Mouse (Mus musculus): Measurements from ENCODE around the gene C1rl. TPM values are rescaled to one million over a fixed set of nuclear protein-coding genes. Genes with fewer than 3 reads are reported as not detected.

C1rl gene
- polyA plus RNA-seq (2016; fragmentation: Nextera tagmentation; extraction: Ambion mirVana), result 0.24 and 0.45 TPM in 2 replicates

- Histone ChIP-seq H3K4me2 (replicated peaks) (no peak within 1 kb of the TSS), H3K9me3 (no peaks in the 10 kb centered on the region), H3K27ac (peak within 1 kb of the TSS; percentile 52; the same call in 1 of the 2 replicates), H3K27me3 (no peaks in the 10 kb centered on the region), H3K4me3 (no peak within 1 kb of the TSS), H3K4me1 (0 out of 2 replicates have a peak, but pooled peaks cover 4% of the 10 kb centered on the region), H3K36me3 (no peaks in the 10 kb centered on the region), H3K9ac (no peak within 1 kb of the TSS)
- 31% methylated on average over 4 of the region's 4 CpGs for WGBS
- peak; percentile 83; the same call in 1 of the 2 replicates for ATAC-seq (ENCODE audit: insufficient number of reproducible peaks, insufficient read depth, low FRiP score, low TSS enrichment)
Observed at GRCm38 (mm10) chr6:124492842-124493561, at the start of gene C1rl. Gene C1rl, plus strand, starts transcription at chr6:124493113.

GRCm38 (mm10) chr6:124443338-124443737, 49.6 kb upstream of the C1rl start:
- no peak overlapping the region for H3K9ac ChIP-seq
- no peak overlapping the region for H3K4me2 ChIP-seq (replicated peaks)
- H3K4me1 ChIP-seq, result no peaks in the 10 kb centered on the region
- no peaks in the 10 kb centered on the region for H3K9me3 ChIP-seq
- no peak for ATAC-seq (ENCODE audit: insufficient number of reproducible peaks, insufficient read depth, low FRiP score, low TSS enrichment)
- no peaks in the 10 kb centered on the region for H3K27me3 ChIP-seq
- no peaks in the 10 kb centered on the region for H3K36me3 ChIP-seq
- 86% methylated on average over 2 of the region's 2 CpGs for WGBS
- H3K27ac ChIP-seq, result no peak overlapping the region
- no peak overlapping the region for H3K4me3 ChIP-seq

- no peak for ATAC-seq (ENCODE audit: insufficient number of reproducible peaks, insufficient read depth, low FRiP score, low TSS enrichment)
- no peak overlapping the region for H3K4me3 ChIP-seq
- peaks cover 3% of the 10 kb centered on the region; the same call in 1 of the 2 replicates for H3K36me3 ChIP-seq
- H3K4me2 ChIP-seq (replicated peaks), result no peak overlapping the region
- H3K27me3 ChIP-seq, result no peaks in the 10 kb centered on the region
- 97% methylated on average over 2 of the region's 2 CpGs for WGBS
- H3K4me1 ChIP-seq, result no peaks in the 10 kb centered on the region
- no peak overlapping the region for H3K27ac ChIP-seq
- H3K9ac ChIP-seq, result no peak overlapping the region
- H3K9me3 ChIP-seq, result no peaks in the 10 kb centered on the region
Observed at GRCm38 (mm10) chr6:124446024-124446423, 46.9 kb upstream of the C1rl start.

- Histone ChIP-seq H3K27me3 (no peaks in the 10 kb centered on the region), H3K4me3 (no peak overlapping the region), H3K4me1 (no peaks in the 10 kb centered on the region), H3K9ac (no peak overlapping the region), H3K27ac (no peak overlapping the region), H3K36me3 (peaks cover 3% of the 10 kb centered on the region; the same call in 1 of the 2 replicates), H3K9me3 (no peaks in the 10 kb centered on the region), H3K4me2 (replicated peaks) (no peak overlapping the region)
- WGBS, result 94% methylated on average over 9 of the region's 9 CpGs
- ATAC-seq (ENCODE audit: insufficient number of reproducible peaks, insufficient read depth, low FRiP score, low TSS enrichment), result no peak
Observed at GRCm38 (mm10) chr6:124446459-124446858, 46.5 kb upstream of the C1rl start.

GRCm38 (mm10) chr6:124447356-124447755, 45.6 kb upstream of the C1rl start:
- H3K9ac ChIP-seq, result no peak overlapping the region
- H3K4me1 ChIP-seq, result no peaks in the 10 kb centered on the region
- no peak overlapping the region for H3K4me2 ChIP-seq (replicated peaks)
- H3K9me3 ChIP-seq, result no peaks in the 10 kb centered on the region
- 80% methylated on average over 2 of the region's 2 CpGs for WGBS
- H3K27me3 ChIP-seq, result no peaks in the 10 kb centered on the region
- no peak overlapping the region for H3K27ac ChIP-seq
- no peak overlapping the region for H3K4me3 ChIP-seq
- ATAC-seq (ENCODE audit: insufficient number of reproducible peaks, insufficient read depth, low FRiP score, low TSS enrichment), result no peak
- peaks cover 3% of the 10 kb centered on the region; the same call in 1 of the 2 replicates for H3K36me3 ChIP-seq

- Histone ChIP-seq H3K4me2 (replicated peaks) (no peak overlapping the region), H3K27ac (no peak overlapping the region), H3K4me1 (no peaks in the 10 kb centered on the region), H3K36me3 (peaks cover 3% of the 10 kb centered on the region; the same call in 1 of the 2 replicates), H3K9me3 (no peaks in the 10 kb centered on the region), H3K27me3 (no peaks in the 10 kb centered on the region), H3K4me3 (no peak overlapping the region), H3K9ac (no peak overlapping the region)
- no peak for ATAC-seq (ENCODE audit: insufficient number of reproducible peaks, insufficient read depth, low FRiP score, low TSS enrichment)
- 74% methylated on average over 10 of the region's 10 CpGs for WGBS
Observed at GRCm38 (mm10) chr6:124448186-124448852, 44.6 kb upstream of the C1rl start.

GRCm38 (mm10) chr6:124448959-124449667, 43.8 kb upstream of the C1rl start:
- Histone ChIP-seq H3K4me3 (no peak overlapping the region), H3K9me3 (no peaks in the 10 kb centered on the region), H3K4me1 (no peaks in the 10 kb centered on the region), H3K27ac (no peak overlapping the region), H3K36me3 (peaks cover 3% of the 10 kb centered on the region; the same call in 1 of the 2 replicates), H3K27me3 (no peaks in the 10 kb centered on the region), H3K4me2 (replicated peaks) (no peak overlapping the region), H3K9ac (no peak overlapping the region)
- no peak for ATAC-seq (ENCODE audit: insufficient number of reproducible peaks, insufficient read depth, low FRiP score, low TSS enrichment)
- WGBS, result 92% methylated on average over 16 of the region's 16 CpGs

GRCm38 (mm10) chr6:124449668-124450383, 43.1 kb upstream of the C1rl start:
- H3K4me2 ChIP-seq (replicated peaks), result no peak overlapping the region
- no peak overlapping the region for H3K27ac ChIP-seq
- 81% methylated on average over 18 of the region's 18 CpGs for WGBS
- H3K4me1 ChIP-seq, result no peaks in the 10 kb centered on the region
- no peak overlapping the region for H3K4me3 ChIP-seq
- H3K27me3 ChIP-seq, result no peaks in the 10 kb centered on the region
- no peaks in the 10 kb centered on the region for H3K9me3 ChIP-seq
- H3K9ac ChIP-seq, result no peak overlapping the region
- no peak for ATAC-seq (ENCODE audit: insufficient number of reproducible peaks, insufficient read depth, low FRiP score, low TSS enrichment)
- peaks cover 3% of the 10 kb centered on the region; the same call in 1 of the 2 replicates for H3K36me3 ChIP-seq

- Histone ChIP-seq H3K4me3 (no peak overlapping the region), H3K4me2 (replicated peaks) (no peak overlapping the region), H3K9ac (no peak overlapping the region), H3K9me3 (no peaks in the 10 kb centered on the region), H3K36me3 (peaks cover 3% of the 10 kb centered on the region; the same call in 1 of the 2 replicates), H3K4me1 (no peaks in the 10 kb centered on the region), H3K27ac (no peak overlapping the region), H3K27me3 (no peaks in the 10 kb centered on the region)
- 70% methylated on average over 3 of the region's 3 CpGs for WGBS
- ATAC-seq (ENCODE audit: insufficient number of reproducible peaks, insufficient read depth, low FRiP score, low TSS enrichment), result no peak
Observed at GRCm38 (mm10) chr6:124451995-124452394, 40.9 kb upstream of the C1rl start.

GRCm38 (mm10) chr6:124453756-124454155, 39.2 kb upstream of the C1rl start:
- Histone ChIP-seq H3K27ac (no peak overlapping the region), H3K9ac (no peak overlapping the region), H3K36me3 (peaks cover 3% of the 10 kb centered on the region; the same call in 1 of the 2 replicates), H3K4me3 (no peak overlapping the region), H3K4me2 (replicated peaks) (no peak overlapping the region), H3K27me3 (no peaks in the 10 kb centered on the region), H3K4me1 (no peaks in the 10 kb centered on the region), H3K9me3 (no peaks in the 10 kb centered on the region)
- 45% methylated on average over 4 of the region's 4 CpGs for WGBS
- no peak for ATAC-seq (ENCODE audit: insufficient number of reproducible peaks, insufficient read depth, low FRiP score, low TSS enrichment)

GRCm38 (mm10) chr6:124456243-124456642, 36.7 kb upstream of the C1rl start:
- no peaks in the 10 kb centered on the region for H3K36me3 ChIP-seq
- no peak overlapping the region for H3K4me3 ChIP-seq
- WGBS, result 91% methylated on average over 5 of the region's 5 CpGs
- H3K4me1 ChIP-seq, result no peaks in the 10 kb centered on the region
- ATAC-seq (ENCODE audit: insufficient number of reproducible peaks, insufficient read depth, low FRiP score, low TSS enrichment), result no peak
- no peaks in the 10 kb centered on the region for H3K9me3 ChIP-seq
- H3K4me2 ChIP-seq (replicated peaks), result no peak overlapping the region
- no peaks in the 10 kb centered on the region for H3K27me3 ChIP-seq
- H3K9ac ChIP-seq, result no peak overlapping the region
- no peak overlapping the region for H3K27ac ChIP-seq

Data from embryonic facial prominence, embryonic 12.5 days (tissue).